Mouse (Mus musculus): ENCODE results near the gene Krt80.
"Not testable (repeated sequence)": the region's sequence is repeated elsewhere in the genome, so short reads cannot be mapped to it uniquely, and the experiment has no call there.

The Krt80 gene

DNA sequence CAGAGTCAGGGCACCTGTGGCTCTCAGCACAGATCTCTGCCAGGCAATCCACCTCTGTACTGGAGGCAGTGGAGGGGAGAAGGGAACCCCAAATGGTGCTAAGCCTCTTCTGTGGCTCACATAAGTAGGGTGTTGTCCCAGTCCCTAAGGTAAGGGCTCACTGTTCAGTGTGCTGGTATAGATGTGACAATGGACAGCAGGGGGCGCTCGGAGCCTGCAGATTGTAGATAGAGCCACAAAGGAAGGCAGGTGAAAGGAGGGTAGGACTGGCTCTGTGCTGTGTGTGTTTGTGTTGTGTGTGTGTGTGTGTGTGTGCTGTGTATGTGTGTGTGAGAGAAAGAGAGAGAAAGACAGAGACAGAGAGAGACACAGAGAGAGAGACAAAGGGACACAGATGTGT is 30.4 kb downstream of the Krt80 start:
- peak; percentile 64 for DNase-seq (ENCODE audit: low spot score)

DNA sequence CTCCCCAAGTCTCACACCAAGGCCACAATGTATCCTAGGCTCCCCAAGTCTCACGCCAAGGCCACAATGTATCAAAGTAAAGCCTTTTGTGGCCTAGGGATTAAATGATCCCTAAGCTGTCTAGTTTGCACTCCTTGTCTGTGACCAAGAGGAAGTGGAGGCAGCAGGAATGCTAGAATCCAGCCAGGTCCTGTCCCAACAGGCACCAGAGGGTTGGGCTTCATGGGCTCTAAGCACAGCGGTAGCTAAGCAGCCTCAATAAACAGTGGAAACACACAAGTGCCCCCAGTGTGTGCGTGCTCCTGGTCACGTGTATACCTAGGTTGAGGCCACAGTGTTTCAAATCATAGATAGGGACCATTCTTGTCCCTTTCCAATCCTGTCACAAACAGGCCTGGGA is 31.6 kb downstream of the Krt80 start:
- DNase-seq (ENCODE audit: low spot score): no peak

DNA sequence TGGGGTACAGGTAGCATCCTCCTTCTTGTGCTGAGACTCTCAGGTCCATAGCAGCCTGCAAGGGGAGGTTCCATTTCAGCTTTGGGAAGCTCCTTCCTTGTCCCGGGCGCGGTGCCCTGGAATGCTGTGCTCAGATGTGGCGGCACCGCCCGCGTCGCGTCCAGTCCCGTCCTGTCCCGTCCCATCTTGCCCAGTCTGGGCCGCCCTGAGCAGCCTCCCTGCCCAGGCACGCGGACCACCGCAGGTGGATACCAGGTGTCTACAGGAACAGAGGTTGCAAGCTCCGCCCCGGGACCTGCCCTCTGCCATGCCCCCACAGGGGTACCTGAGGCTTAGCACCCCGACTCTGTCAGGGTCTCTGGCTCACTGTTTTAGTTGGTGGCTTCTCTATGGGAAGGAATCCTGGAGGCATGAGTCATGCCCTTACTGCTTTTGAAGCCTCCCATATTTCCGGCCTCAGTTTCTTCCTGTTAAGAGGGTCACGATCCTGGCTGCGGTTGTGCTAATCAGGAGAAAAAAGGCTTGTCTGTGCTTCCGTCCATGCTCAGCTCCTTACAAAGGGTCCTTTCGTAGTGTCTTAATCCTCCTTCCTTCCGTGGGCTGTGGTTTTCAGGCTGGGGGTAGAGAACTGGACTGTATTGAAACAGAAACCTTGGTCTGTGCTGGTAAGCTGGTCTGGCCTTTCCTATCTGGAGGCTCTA is 33.3 kb downstream of the Krt80 start:
- DNase-seq (ENCODE audit: low spot score): no peak

DNA sequence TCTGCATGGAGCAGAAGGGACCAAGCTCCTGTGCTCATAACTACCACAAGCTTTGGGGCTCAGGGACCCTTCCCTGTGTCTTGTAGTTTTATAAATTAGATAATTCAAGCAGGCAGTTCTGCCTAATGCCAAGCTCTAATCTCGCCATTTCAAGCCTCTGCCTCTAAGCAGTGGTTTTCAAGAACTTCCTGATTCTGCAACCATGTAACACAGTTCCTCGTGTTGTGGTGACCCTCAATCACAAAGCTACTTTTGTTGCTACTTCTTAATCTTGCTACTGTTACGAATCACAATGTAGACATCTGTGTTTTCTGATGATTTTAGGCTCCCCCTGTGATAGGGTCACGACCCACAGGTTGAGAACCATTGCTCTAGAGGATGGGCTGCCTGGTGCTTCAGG is 36.3 kb downstream of the Krt80 start:
- DNase-seq (ENCODE audit: low spot score): no peak

DNA sequence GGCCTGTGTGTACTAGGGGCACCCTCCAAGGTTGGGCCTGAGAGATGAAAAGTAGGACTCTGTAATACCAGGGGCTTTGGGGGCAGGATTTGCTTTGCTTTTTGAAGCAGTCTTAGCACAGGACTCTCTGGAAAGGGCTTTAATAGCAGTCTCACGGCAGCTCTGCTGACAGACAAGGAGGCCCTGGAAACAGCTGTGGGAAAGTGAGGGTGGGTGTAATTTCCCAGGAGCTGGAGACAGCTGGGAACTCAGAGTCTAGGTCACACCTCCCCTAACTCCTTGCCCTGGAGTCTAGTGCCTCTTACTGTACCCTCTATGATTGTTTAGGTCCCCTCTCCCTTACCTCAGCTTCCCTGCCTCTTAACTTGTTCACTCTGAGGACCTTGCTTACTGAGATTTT is 36.8 kb downstream of the Krt80 start:
- DNase-seq (ENCODE audit: low spot score): no peak

DNA sequence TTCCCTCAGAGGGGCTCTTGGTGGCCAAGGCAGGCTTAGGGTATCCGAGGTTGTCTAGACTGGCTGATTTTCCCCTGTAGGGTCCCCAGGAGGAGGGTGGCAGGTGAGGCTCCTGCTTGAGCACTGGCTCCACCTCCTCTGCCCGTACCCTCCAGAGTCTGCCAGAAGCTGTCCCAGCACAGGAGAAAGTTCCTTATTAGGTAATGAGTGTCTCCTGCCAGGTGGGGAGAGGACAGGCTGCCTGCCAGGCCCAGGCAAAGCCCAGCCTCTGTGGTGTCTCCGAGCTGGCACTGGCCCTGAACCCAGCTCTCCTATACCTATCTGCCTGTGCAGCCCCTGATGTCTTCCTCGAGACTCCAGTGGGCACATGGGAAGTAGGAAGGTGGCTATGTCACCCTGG is 37.6 kb downstream of the Krt80 start:
- DNase-seq (ENCODE audit: low spot score): no peak

DNA sequence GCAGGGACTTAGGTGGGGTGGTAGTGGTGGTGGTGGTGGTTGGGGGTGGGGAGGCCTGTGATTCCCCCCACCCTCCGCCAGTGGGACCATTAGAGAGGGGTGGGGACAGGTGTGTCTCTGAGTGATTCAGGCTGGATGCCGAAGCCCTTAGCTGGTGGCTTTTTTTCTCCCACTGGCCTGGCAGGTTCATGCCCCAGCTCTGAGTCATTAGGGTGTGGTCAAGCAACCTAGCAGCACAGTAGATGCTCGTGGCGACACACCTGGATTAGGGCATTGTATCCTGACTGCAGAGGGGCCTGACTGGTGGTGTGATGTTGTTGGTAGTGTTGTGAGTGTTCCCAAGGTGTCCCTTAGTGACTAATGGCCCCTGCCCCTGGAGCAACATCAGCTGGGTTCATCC is 38.9 kb downstream of the Krt80 start:
- DNase-seq (ENCODE audit: low spot score): no peak

DNA sequence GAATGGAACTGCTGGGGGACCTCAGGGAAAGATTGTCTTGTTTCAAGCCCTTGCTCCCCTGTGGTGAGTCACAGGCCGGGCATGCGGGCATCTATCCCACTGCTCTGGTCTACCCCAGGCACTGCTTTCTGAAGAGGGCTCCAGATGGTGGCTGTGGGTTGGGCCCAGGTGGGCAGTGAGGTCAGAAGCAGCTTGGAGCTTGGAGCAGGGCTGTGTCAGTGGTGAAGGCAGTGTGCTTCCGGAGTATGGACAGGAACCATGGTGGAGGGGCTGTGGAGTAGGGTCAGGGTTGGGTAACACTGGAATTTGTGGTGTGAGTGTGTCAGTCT is 40.4 kb downstream of the Krt80 start:
- no peak for DNase-seq (ENCODE audit: low spot score)

DNA sequence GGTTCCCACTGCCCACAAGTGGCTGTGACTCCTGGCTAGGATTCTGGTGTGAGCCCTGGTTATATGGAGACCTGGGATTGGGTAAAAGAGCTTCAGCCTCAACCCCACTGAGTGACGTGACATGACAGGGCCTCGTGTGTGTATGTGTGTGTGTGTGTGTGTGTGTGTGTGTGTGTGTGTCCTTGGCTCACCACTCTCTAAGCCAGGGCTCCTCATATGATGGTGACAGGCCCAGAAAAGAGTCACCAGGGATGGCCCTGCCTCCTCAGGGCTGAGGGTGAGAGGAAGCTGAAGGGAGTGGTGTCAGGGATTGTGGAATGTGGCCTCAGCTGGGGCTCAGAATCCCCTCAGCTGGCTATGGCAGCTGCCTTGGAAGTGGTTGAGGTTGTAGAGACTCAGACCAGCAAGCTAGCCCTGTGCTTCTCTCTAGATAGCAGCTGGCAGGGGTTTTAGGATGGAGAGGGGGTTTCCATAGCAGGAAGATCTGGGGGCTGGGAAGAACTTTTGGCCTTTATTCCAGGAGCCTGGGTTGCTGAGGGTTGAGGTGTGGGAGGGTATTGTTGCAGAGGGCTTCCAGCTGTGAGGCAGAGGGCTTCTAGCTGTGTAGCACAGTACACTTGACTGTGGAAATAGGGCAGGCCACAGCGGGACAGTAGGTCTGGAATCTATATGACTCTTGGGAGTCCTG is 40.9 kb downstream of the Krt80 start:
- DNase-seq (ENCODE audit: low spot score): no peak

DNA sequence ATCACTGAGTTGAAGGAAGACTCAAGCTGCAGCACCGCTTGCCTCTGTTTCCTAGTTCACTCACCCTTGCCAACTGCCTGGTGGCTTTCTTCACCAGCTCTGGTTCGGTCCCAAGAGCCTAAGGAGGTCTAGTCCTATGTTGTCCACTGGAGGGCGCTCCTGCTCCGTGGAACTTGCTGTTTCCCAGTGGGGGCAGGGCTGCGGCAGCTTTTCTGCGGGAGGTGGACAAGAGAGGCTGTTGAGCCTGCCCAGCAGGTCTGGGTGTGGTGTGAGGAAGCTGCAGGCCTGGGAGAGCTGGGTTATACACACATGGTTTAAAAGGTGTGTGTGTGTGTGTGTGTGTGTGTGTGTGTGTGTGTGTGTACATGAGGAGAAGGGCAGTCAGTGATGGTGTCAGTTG is 42.7 kb downstream of the Krt80 start:
- peak; percentile 51 for DNase-seq (ENCODE audit: low spot score)

DNA sequence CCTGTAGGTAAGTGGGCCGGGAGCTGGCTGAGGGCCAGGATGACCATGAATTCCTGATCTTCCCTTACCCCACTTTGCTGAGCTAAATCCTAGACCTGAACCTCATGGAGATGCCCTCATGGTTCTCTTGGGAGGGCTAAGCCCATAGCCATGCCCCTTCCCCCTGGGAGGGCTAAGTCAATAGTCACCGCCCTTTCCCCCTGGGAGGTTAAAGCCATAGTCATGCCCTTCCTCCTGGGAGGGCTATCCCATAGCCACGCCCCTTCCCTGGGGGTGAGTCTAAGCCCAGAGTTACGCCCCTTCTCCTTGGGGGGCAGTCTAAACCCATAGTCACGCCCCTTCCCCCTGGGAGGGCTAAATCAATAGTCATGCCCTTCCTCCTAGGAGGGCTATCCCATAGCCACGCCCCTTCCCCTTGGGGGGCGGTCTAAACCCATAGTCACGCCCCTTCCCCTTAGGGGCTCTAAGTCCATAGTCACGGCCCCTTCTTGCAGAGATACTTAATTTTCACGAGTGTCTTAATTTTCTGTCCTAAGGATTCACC is 43.9 kb downstream of the Krt80 start:
- no peak for DNase-seq (ENCODE audit: low spot score)

DNA sequence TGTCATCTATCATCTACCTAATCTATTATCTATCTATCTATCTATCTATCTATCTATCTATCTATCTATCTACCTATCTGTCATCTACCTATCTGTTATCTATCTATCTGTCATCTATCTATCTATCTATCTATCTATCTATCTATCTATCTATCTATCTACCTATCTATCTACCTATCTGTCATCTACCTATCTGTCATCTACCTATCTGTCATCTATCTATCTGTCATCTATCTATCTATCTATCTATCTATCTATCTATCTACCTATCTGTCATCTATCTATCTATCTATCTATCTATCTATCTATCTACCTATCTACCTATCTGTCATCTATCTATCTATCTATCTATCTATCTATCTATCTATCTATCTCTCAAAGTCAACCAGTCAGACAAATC is 45.6 kb downstream of the Krt80 start:
- DNase-seq (ENCODE audit: low spot score): not testable (repeated sequence)

DNA sequence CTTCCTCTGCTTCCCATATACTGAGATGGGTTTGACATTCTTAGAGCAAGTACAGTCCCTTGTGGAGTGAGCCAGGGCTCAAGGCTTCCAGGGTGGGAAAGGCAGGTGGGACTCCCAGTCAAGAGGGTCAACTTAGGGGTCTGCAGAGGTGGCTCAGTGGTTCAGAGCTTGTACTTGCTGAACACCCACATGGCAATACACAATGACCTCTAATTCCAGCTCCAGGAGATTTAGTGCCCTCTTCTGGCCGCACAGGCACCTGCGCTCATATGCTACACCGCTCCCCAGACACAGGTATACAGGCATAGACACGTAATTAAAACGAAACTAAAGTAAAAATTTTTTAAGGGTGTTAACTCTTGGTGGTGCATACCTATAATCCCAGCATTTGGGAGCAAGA is 46.5 kb downstream of the Krt80 start:
- no peak for DNase-seq (ENCODE audit: low spot score)

DNA sequence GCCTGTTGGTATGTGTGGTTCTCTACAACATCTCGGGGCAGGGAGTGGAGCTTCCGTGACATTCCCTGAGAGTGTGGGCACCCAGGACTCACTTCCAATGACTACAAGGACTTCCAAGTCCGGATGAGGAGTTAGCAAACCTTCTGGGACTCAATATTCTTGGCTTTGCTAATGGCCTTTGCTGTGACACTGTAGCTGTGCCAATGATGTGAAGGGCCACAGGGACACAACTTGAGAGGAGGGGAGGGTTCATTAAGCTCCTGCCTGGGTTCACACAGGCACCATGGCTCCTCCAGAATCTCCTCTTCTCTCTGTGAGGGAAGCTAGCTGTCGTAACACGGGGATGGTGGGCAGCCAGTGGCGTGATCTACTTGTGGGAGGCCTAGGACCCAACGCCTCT is 47.3 kb downstream of the Krt80 start:
- DNase-seq (ENCODE audit: low spot score): no peak

DNA sequence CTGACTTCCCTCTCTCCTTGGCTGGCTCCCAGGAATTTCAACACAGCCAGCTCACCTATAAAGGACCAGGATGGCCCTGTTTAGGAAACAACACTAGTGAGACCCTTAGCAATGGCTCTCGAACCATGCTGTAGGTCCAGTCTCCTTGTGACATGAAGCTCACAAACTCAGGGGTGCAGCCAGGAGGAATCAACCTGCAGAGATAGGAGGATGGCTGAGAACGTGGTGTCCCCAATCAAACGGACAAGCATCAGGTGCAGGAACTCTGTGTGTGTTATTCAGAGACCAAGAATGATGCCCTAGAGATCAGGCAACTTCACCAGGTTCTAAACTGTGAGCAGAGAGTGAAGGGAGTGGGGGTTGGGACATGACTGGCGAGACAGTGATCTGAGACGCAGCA is 47.9 kb downstream of the Krt80 start:
- no peak for DNase-seq (ENCODE audit: low spot score)

DNA sequence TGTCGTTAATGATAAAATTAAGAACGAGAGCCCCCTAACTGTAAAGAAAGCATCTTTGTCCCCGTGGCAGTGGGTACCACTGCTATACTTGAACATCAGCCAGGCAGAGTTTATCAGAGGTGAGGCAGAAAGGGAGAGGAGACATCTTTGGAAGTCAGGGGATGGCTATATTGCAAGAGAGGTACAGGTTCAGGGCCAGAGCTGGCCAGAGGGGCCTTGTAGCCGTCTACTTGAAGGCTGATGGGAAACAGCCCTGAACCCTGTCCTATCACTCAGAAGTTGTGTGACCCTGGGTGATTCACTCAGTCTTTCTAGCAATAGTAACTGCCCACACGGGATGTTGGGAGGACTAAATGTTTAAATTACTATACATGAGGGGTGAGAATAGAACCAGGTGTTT is 48.8 kb downstream of the Krt80 start:
- DNase-seq (ENCODE audit: low spot score): no peak

DNA sequence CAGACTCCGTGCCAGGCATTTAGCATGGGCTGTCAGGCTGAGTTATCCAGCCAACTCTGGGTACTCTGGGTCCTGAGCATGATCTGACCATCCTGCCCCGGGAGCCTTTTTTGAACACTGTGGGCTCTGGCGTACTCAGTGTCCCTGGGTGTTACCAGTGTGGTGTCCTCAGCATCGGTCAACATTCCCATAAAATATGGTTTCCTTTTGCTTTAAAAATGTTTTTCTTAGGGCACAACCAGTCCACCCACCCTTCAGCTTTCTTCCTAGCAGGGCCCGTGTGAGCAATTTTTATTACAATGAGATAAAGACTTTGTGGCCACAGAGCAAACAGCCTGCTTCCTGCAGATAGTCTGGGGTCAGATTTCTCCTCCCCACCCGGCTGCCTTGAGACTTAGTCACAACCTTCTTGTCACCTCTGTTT is 49.3 kb downstream of the Krt80 start:
- no peak for DNase-seq (ENCODE audit: low spot score)

DNA sequence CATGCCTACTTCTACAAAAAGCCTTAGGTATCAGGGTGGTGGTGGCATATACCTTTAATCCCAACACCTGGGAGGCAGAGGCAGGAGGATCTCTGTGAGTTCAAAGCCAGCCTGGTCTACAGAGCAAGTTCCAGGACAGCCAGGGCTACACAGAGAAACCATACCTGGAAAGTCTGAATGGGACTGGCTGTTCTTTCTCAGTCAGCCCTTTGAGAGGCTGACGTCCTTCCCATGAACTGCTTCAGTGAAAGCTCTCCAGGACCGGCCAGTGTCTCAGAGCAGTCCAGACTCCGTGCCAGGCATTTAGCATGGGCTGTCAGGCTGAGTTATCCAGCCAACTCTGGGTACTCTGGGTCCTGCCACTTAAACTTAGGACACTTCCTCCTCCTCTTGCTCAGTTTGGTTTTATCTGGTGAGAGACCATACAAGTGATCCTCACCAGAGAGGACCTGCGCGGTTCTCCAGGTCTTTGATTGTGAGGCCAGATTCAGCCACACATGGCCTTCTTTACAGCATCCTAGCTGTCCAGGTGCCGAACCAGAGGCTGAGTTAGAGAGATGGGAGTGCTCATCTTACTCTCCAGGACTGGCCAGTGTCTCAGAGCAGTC is 49.8 kb downstream of the Krt80 start:
- DNase-seq (ENCODE audit: low spot score): no peak

DNA sequence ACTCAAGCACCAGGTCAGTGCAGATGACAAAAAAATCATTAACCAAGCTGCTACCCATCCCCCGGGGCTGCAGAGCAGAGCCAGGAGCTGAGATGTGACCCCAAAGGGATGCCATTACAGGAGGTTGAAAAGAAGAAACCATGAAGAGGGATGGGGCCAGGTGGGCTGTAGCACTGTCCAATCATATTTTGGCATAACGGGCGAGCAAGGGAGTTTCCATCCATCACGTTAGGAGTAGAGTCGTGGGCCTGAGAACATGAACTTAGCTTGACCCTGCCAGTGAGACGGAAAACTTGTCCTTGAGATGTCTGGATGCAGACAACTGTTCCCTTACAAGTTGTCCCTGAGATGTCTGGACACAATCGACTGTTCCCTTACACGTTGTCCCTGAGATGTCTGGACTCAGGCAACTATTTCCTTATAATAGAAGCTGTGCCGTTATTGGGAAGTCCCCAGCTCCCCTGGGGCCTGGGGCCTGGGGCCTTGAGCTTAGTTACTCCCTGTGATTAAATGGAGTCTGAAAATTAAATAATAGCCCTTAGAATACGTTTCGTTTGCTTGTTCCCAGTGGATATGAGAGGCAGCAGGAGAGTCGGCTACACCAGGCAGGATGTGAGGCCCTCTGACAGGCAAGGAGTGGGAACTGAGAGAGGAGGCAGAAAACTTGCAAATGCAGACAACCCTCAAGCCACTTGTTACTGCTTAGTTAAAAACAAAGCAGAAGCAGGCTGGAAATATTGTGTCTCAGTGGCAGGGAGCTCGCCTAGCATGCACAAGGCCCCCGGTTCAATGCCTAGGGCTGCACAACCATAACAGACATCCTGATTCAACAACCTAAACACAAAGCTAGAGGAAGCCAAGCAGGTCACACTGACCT is 50.8 kb downstream of the Krt80 start:
- DNase-seq (ENCODE audit: low spot score): no peak

DNA sequence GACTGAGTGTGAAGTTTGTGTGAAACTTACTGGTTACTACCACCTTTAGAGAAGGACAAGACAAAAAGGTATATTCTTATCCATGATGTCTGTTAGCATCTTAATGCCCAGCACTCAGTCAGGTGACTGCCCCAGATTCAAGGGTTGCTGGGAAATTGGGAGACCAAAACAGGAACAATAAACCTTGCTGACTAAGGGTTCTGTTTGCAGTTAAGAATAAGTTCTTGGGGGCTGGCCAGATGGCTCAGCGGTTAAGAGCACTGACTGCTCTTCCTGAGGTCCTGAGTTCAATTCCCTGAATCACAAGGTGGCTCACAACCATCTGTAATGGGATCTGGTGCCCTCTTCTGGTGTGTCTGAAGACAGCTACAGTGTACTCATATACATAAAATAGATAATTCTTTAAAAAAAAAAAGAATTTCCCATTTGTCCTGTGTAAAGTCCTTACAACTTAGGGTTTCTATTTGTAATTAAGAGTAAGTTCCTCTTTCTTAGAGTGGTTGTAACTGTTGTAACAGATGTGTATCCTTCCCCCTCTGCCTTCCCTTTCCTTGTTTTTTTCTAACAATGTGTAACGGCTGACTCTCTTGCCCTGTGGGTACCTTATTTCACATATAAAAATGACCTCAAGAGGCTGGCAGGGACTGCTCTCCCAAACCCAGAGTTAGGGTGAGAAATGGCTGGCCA is 52.0 kb downstream of the Krt80 start:
- no peak for DNase-seq (ENCODE audit: low spot score)

DNA sequence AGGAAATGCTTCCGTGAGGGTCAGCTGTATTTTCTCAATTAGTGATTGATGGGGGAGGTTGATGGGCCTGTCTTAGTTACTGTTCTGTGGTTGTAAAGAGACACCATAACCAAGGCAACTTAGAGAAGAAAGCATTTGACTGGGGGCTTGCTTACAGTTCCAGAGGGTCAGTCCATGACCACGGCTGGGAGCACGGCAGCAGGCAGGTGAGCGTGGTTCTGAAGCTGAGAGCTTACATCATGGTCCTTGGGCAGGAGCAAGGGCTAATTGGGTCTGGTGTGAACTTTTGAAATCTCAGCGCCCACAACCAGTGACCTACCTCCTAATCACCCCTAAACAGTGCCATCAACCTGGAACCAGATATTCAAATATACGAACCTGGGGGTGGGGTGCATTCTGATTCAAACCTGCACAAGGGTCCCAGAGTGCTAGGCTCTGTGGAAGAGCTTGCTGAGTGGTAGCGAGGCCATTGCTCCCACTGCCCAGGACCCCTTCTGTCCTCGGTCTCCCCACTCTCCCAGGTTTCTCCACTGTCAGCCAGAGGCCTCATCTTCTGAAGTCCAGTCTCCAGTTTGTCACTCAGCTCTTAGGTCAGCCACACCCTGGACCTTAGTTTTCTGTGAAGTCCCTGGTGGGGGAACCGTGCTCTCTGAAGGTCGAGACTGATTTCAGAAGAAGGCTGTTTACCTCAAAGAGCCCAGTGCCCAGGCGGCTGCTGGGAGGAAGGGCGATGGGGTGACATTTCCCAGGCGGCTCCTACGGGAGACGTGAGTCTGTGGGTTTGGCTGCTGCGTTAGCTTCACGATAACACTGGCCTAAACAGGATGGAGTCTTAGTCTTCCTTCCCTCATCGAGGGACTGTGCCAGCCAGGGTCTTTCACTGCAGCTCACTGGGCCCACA is 52.8 kb downstream of the Krt80 start:
- DNase-seq (ENCODE audit: low spot score): no peak

All from c-Kit-positive CD71-positive TER-119-positive erythroid progenitor cells, embryonic 14.5 days (primary cell).